Mouse (Mus musculus): ENCODE results near the gene Spindoc. TPM values are rescaled to one million over a fixed set of nuclear protein-coding genes. Genes with fewer than 3 reads are reported as not detected.

The Spindoc gene
- polyA plus RNA-seq, 1 experiment from 2014 or later: 22.4 TPM

DNA sequence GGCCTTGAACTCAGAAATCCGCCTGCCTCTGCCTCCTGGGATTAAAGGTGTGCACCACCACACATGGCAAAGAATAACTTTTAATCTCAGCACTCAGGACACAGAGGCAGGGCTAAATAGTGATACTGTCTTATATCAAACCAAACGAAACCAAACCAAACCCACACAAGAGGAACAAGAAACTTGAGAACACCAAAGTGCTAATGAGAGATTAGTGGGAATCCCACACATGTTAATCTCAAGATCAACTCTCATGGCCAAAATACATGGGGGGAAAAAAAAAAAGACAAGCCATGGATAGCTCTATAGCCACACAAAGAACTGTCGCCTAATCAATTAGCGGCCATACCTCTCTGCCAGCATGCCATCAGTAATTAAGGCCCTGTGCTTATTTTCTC is 67.2 kb downstream of the Spindoc start:
- Histone ChIP-seq H3K27me3 (ENCODE audit: control insufficient read depth, insufficient read depth, low read length) (no peaks in the 10 kb centered on the region), H3K9ac (replicated peaks; ENCODE audit: low read length) (no peak overlapping the region), H3K4me3 (ENCODE audit: low read depth, low read length) (no peak overlapping the region), H3K4me1 (ENCODE audit: control insufficient read depth, insufficient read depth, low read length) (peaks cover 6% of the 10 kb centered on the region), H3K36me3 (replicated peaks; ENCODE audit: control insufficient read depth, insufficient read depth, low read depth, low read length) (no peaks in the 10 kb centered on the region), H3K27ac (replicated peaks; ENCODE audit: low read depth, low read length) (no peak overlapping the region), H3K9me3 (replicated peaks; ENCODE audit: control insufficient read depth, low read length) (no peaks in the 10 kb centered on the region), H3K4me2 (ENCODE audit: low read depth, low read length) (no peak overlapping the region)
- WGBS: 88% methylated on average over 4 of the region's 4 CpGs
- no peak for DNase-seq (ENCODE audit: low spot score)
- ATAC-seq (replicated peaks; ENCODE audit: insufficient number of reproducible peaks, low FRiP score, low TSS enrichment, low read depth): no peak

DNA sequence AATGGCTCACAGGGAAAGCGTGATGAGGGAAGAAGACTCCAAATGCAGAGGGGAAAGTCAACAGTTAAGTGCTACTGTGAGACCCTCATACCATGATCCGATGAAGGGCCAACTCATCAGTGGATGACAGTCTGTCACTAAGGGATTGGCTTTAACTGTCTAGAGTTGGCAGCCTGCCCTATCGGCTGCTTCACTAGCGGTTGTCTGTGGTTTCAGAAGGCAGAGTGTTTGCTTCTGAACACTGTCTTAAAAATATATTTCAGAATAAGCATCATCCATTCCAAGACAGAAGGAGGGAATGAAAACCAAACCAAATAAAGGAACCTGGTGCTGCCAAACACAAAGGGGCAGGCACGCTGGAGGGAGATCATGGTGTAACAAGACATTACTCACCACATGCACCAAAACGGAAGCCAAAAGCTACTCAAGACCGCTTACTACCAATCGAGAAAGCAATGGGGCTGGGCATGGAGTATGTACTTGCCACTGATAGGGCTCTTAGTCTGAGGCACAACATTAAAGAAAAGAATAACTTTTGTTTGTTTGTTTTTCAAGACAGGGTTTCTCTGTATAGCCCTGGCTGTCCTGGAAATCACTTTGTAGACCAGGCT is 67.7 kb downstream of the Spindoc start:
- WGBS: 92% methylated on average over 8 of the region's 8 CpGs
- Histone ChIP-seq H3K27ac (replicated peaks; ENCODE audit: low read depth, low read length) (no peak overlapping the region), H3K9ac (replicated peaks; ENCODE audit: low read length) (no peak overlapping the region), H3K4me1 (ENCODE audit: control insufficient read depth, insufficient read depth, low read length) (peaks cover 7% of the 10 kb centered on the region), H3K36me3 (replicated peaks; ENCODE audit: control insufficient read depth, insufficient read depth, low read depth, low read length) (no peaks in the 10 kb centered on the region), H3K4me2 (ENCODE audit: low read depth, low read length) (no peak overlapping the region), H3K4me3 (ENCODE audit: low read depth, low read length) (no peak overlapping the region), H3K27me3 (ENCODE audit: control insufficient read depth, insufficient read depth, low read length) (no peaks in the 10 kb centered on the region), H3K9me3 (replicated peaks; ENCODE audit: control insufficient read depth, low read length) (no peaks in the 10 kb centered on the region)
- ATAC-seq (replicated peaks; ENCODE audit: insufficient number of reproducible peaks, low FRiP score, low TSS enrichment, low read depth) (no peak), DNase-seq (ENCODE audit: low spot score) (no peak)

- Histone ChIP-seq H3K9me3 (replicated peaks; ENCODE audit: control insufficient read depth, low read length) (no peaks in the 10 kb centered on the region), H3K4me3 (ENCODE audit: low read depth, low read length) (no peak overlapping the region), H3K27me3 (ENCODE audit: control insufficient read depth, insufficient read depth, low read length) (no peaks in the 10 kb centered on the region), H3K4me1 (ENCODE audit: control insufficient read depth, insufficient read depth, low read length) (peaks cover 7% of the 10 kb centered on the region), H3K4me2 (ENCODE audit: low read depth, low read length) (no peak overlapping the region), H3K9ac (replicated peaks; ENCODE audit: low read length) (no peak overlapping the region), H3K36me3 (replicated peaks; ENCODE audit: control insufficient read depth, insufficient read depth, low read depth, low read length) (no peaks in the 10 kb centered on the region), H3K27ac (replicated peaks; ENCODE audit: low read depth, low read length) (no peak overlapping the region)
- DNase-seq (ENCODE audit: low spot score) (no peak), ATAC-seq (replicated peaks; ENCODE audit: insufficient number of reproducible peaks, low FRiP score, low TSS enrichment, low read depth) (no peak)
- WGBS: 78% methylated on average over 2 of the region's 2 CpGs
These were observed 69.1 kb downstream of the Spindoc start for GRCm38 (mm10) chr19:7313660-7314059.

GRCm38 (mm10) chr19:7311306-7311705 is 71.5 kb downstream of the Spindoc start:
- no peaks in the 10 kb centered on the region for H3K27me3 ChIP-seq (ENCODE audit: control insufficient read depth, insufficient read depth, low read length)
- peak overlapping the region; percentile 52; the same call in 1 of the 2 replicates for H3K27ac ChIP-seq (replicated peaks; ENCODE audit: low read depth, low read length)
- peaks cover 7% of the 10 kb centered on the region for H3K4me1 ChIP-seq (ENCODE audit: control insufficient read depth, insufficient read depth, low read length)
- 45% methylated on average over 10 of the region's 10 CpGs for WGBS
- H3K4me2 ChIP-seq (ENCODE audit: low read depth, low read length): no peak overlapping the region
- no peak overlapping the region for H3K4me3 ChIP-seq (ENCODE audit: low read depth, low read length)
- no peaks in the 10 kb centered on the region for H3K9me3 ChIP-seq (replicated peaks; ENCODE audit: control insufficient read depth, low read length)
- ATAC-seq (replicated peaks; ENCODE audit: insufficient number of reproducible peaks, low FRiP score, low TSS enrichment, low read depth): no peak
- no peaks in the 10 kb centered on the region for H3K36me3 ChIP-seq (replicated peaks; ENCODE audit: control insufficient read depth, insufficient read depth, low read depth, low read length)
- H3K9ac ChIP-seq (replicated peaks; ENCODE audit: low read length): no peak overlapping the region
- DNase-seq (ENCODE audit: low spot score): no peak

DNA sequence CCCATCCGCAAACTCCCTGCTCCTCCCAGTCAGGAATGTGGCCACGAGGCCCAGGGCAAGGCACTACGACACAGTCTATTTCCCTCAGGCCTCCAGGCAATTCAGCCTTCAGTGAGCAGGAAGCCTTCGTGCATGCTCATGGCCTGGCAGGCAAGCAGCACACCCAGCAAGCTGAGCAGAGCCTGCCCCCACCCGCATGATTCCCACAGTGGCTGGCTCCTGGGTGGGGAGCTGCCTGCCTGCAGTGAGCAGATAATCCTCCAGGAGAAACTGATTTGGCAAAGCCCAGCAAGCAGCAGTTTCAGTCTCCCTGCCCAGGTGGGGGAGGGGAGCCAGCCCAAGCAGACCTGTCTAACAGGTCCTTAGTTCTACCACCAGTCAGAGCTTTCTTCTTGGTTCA is 72.1 kb downstream of the Spindoc start:
- 0 out of 2 replicates have a peak overlapping the region, but pooled peaks have one; percentile 4 for H3K9ac ChIP-seq (replicated peaks; ENCODE audit: low read length)
- H3K27me3 ChIP-seq (ENCODE audit: control insufficient read depth, insufficient read depth, low read length): no peaks in the 10 kb centered on the region
- 11% methylated on average over 5 of the region's 5 CpGs for WGBS
- DNase-seq (ENCODE audit: low spot score) (peak; percentile 57), ATAC-seq (replicated peaks; ENCODE audit: insufficient number of reproducible peaks, low FRiP score, low TSS enrichment, low read depth) (no peak)
- no peaks in the 10 kb centered on the region for H3K36me3 ChIP-seq (replicated peaks; ENCODE audit: control insufficient read depth, insufficient read depth, low read depth, low read length)
- peaks cover 7% of the 10 kb centered on the region for H3K4me1 ChIP-seq (ENCODE audit: control insufficient read depth, insufficient read depth, low read length)
- H3K4me2 ChIP-seq (ENCODE audit: low read depth, low read length): no peak overlapping the region
- H3K27ac ChIP-seq (replicated peaks; ENCODE audit: low read depth, low read length): peak overlapping the region; percentile 52
- H3K4me3 ChIP-seq (ENCODE audit: low read depth, low read length): no peak overlapping the region
- no peaks in the 10 kb centered on the region for H3K9me3 ChIP-seq (replicated peaks; ENCODE audit: control insufficient read depth, low read length)

DNA sequence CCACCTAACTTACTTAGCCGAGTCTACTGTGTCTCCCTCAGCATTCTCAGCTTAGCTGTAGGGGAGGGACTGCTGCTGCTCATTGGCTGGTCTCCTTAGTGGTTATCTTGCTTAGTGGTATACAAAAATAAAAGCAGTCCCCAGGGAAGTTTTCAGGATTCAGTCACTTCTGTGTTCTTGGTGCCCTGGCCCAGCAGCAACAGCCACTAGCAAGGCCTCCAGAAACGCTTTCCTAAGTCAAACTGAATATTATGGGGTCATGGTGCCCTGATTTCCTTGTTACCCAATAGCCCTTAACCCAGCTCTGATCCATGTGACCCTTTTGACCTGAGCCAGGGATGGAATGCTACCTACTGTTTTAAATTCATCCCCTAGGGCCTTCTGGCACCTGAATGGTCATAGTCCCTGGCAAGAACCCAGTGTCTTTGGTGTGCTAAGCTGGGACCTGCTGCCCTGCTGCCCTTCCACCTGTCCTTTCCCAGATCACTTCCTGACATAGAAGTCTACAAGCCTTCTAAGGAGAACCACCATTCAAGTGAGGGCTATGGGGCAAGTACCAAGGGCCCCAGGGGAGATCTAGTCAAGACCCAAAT is 73.0 kb downstream of the Spindoc start:
- 48% methylated on average over 2 of the region's 2 CpGs for WGBS
- no peak overlapping the region for H3K9ac ChIP-seq (replicated peaks; ENCODE audit: low read length)
- H3K27me3 ChIP-seq (ENCODE audit: control insufficient read depth, insufficient read depth, low read length): no peaks in the 10 kb centered on the region
- peaks cover 7% of the 10 kb centered on the region for H3K4me1 ChIP-seq (ENCODE audit: control insufficient read depth, insufficient read depth, low read length)
- H3K4me2 ChIP-seq (ENCODE audit: low read depth, low read length): no peak overlapping the region
- no peaks in the 10 kb centered on the region for H3K36me3 ChIP-seq (replicated peaks; ENCODE audit: control insufficient read depth, insufficient read depth, low read depth, low read length)
- ATAC-seq (replicated peaks; ENCODE audit: insufficient number of reproducible peaks, low FRiP score, low TSS enrichment, low read depth): no peak
- no peaks in the 10 kb centered on the region for H3K9me3 ChIP-seq (replicated peaks; ENCODE audit: control insufficient read depth, low read length)
- no peak overlapping the region for H3K27ac ChIP-seq (replicated peaks; ENCODE audit: low read depth, low read length)
- no peak overlapping the region for H3K4me3 ChIP-seq (ENCODE audit: low read depth, low read length)
- DNase-seq (ENCODE audit: low spot score): no peak

- no peaks in the 10 kb centered on the region for H3K27me3 ChIP-seq (ENCODE audit: control insufficient read depth, insufficient read depth, low read length)
- DNase-seq (ENCODE audit: low spot score) (peak; percentile 19), ATAC-seq (replicated peaks; ENCODE audit: insufficient number of reproducible peaks, low FRiP score, low TSS enrichment, low read depth) (0 out of 2 replicates have a peak, but pooled peaks have one; percentile 31)
- 67% methylated on average over 8 of the region's 8 CpGs for WGBS
- no peaks in the 10 kb centered on the region for H3K9me3 ChIP-seq (replicated peaks; ENCODE audit: control insufficient read depth, low read length)
- no peak overlapping the region for H3K9ac ChIP-seq (replicated peaks; ENCODE audit: low read length)
- peaks cover 7% of the 10 kb centered on the region for H3K4me1 ChIP-seq (ENCODE audit: control insufficient read depth, insufficient read depth, low read length)
- H3K4me3 ChIP-seq (ENCODE audit: low read depth, low read length): no peak overlapping the region
- no peak overlapping the region for H3K4me2 ChIP-seq (ENCODE audit: low read depth, low read length)
- H3K36me3 ChIP-seq (replicated peaks; ENCODE audit: control insufficient read depth, insufficient read depth, low read depth, low read length): no peaks in the 10 kb centered on the region
- no peak overlapping the region for H3K27ac ChIP-seq (replicated peaks; ENCODE audit: low read depth, low read length)
These were observed 74.6 kb downstream of the Spindoc start for GRCm38 (mm10) chr19:7307995-7308770.

DNA sequence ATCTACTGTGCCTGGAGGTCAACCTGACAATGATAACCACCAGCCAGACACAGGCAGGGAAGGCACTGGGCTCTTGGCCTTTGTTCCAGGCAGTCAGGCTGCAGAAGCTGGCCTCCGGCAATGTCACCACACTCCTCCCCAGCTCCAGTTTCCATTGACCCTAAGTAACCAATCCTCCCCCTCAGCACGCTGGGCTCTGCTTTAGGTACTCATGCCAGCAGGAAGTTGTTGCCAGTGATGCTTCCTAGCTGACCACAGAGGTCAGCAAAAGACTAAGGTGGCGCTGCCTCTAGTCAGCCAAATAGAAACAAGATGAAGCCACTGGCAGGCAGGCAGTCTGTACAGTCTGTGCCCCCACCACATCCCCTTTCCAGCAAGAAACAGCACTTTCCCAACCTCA is 75.8 kb downstream of the Spindoc start:
- DNase-seq (ENCODE audit: low spot score) (no peak), ATAC-seq (replicated peaks; ENCODE audit: insufficient number of reproducible peaks, low FRiP score, low TSS enrichment, low read depth) (no peak)
- Histone ChIP-seq H3K27me3 (ENCODE audit: control insufficient read depth, insufficient read depth, low read length) (no peaks in the 10 kb centered on the region), H3K9me3 (replicated peaks; ENCODE audit: control insufficient read depth, low read length) (no peaks in the 10 kb centered on the region), H3K4me2 (ENCODE audit: low read depth, low read length) (no peak overlapping the region), H3K27ac (replicated peaks; ENCODE audit: low read depth, low read length) (no peak overlapping the region), H3K36me3 (replicated peaks; ENCODE audit: control insufficient read depth, insufficient read depth, low read depth, low read length) (no peaks in the 10 kb centered on the region), H3K4me1 (ENCODE audit: control insufficient read depth, insufficient read depth, low read length) (peaks cover 7% of the 10 kb centered on the region), H3K9ac (replicated peaks; ENCODE audit: low read length) (no peak overlapping the region), H3K4me3 (ENCODE audit: low read depth, low read length) (no peak overlapping the region)
- 44% methylated on average over 3 of the region's 3 CpGs for WGBS

Data from embryonic facial prominence, embryonic 11.5 days (tissue).